Mouse (Mus musculus) liver, embryonic 13.5 days (tissue): ENCODE measurements around the gene Olfr1099. TPM values are rescaled to one million over a fixed set of nuclear protein-coding genes. Genes with fewer than 3 reads are reported as not detected.

Experiments used
- ATAC-seq: fragments of 200-750 bp; cut with Nextera tagmentation; 2 replicates; pipeline ENCODE4 v1.8.0; 2017; ENCODE audit warnings: low read depth, mild to moderate bottlenecking, moderate number of reproducible peaks, moderate library complexity
- DNase-seq: peaks from one replicate; pipeline ENCODE4 v3.0.0; 2022
- H3K27ac ChIP-seq: fragments of 300-500 bp; sonication (generic); 2 replicates; pipeline ENCODE4 v1.5.1; 2015; ENCODE audit warnings: moderate library complexity, mild to moderate bottlenecking, inconsistent platforms
- H3K27me3 ChIP-seq: fragments of 300-500 bp; sonication (generic); 2 replicates; pipeline ENCODE4 v1.6.1; 2015; ENCODE audit warnings: mild to moderate bottlenecking, inconsistent platforms
- H3K36me3 ChIP-seq: fragments of 300-500 bp; sonication (generic); 2 replicates; pipeline ENCODE4 v1.6.1; 2015; ENCODE audit warnings: mild to moderate bottlenecking, inconsistent platforms
- H3K4me1 ChIP-seq: fragments of 300-500 bp; sonication (generic); replicated peaks from 2 replicates; pipeline ENCODE4 v1.6.1; 2015; ENCODE audit warnings: inconsistent platforms
- H3K4me2 ChIP-seq: fragments of 300-500 bp; sonication (generic); 2 replicates; pipeline ENCODE4 v1.6.1; 2015; ENCODE audit warnings: inconsistent platforms, mild to moderate bottlenecking, moderate library complexity
- H3K4me3 ChIP-seq: fragments of 300-500 bp; sonication (generic); replicated peaks from 2 replicates; pipeline ENCODE4 v1.5.1; 2015; ENCODE audit warnings: mild to moderate bottlenecking, inconsistent platforms
- H3K9ac ChIP-seq: fragments of 300-500 bp; sonication (generic); 2 replicates; pipeline ENCODE4 v1.6.1; 2015; ENCODE audit warnings: mild to moderate bottlenecking, inconsistent platforms
- H3K9me3 ChIP-seq: fragments of 300-500 bp; sonication (generic); replicated peaks from 2 replicates; pipeline ENCODE4 v1.6.1; 2016; ENCODE audit warnings: inconsistent platforms
- WGBS: fragments of 180-500 bp; shearing (Covaris S2); methylation state at CpG from one replicate; pipeline ENCODE4 v1.1.7; 2015; ENCODE audit not compliant: insufficient replicate concordance; 5-methylcytosine and 5-hydroxymethylcytosine counted together
- polyA plus RNA-seq: library from polyadenylated mRNA; unstranded; fragments of >200 nt; fragmentation: Nextera tagmentation; extraction: Ambion mirVana; gene quantifications from 2 replicates; pipeline ENCODE4 v1.2.1, GENCODE M21; 2015

Gene Olfr1099
- polyA plus RNA-seq = not detected in 2 replicates

- Histone ChIP-seq H3K36me3 (no peaks in the 10 kb centered on the region), H3K4me2 (no peak within 1 kb of the TSS), H3K4me3 (no peak within 1 kb of the TSS), H3K4me1 (no peaks in the 10 kb centered on the region), H3K27ac (no peak within 1 kb of the TSS), H3K9ac (no peak within 1 kb of the TSS), H3K27me3 (no peaks in the 10 kb centered on the region), H3K9me3 (no peaks in the 10 kb centered on the region)
- WGBS = 64% methylated on average over 1 of the region's 1 CpGs
- ATAC-seq = no peak
- no peak for DNase-seq
Measured at GRCm38 (mm10) chr2:86960593-86960992, at the start of gene Olfr1099. TSS of gene Olfr1099 (minus strand) at chr2:86960693.

GRCm38 (mm10) chr2:86998098-86998497 lies 37.6 kb upstream of the Olfr1099 start, which contains the start of gene Olfr1102:
TSS of gene Olfr1102 (plus strand) at chr2:86998398.
- no peaks in the 10 kb centered on the region for H3K27me3 ChIP-seq
- ATAC-seq (no peak), DNase-seq (no peak)
- H3K4me2 ChIP-seq = no peak within 1 kb of the TSS
- no peak within 1 kb of the TSS for H3K27ac ChIP-seq
- no peaks in the 10 kb centered on the region for H3K36me3 ChIP-seq
- H3K4me3 ChIP-seq = no peak within 1 kb of the TSS
- no peaks in the 10 kb centered on the region for H3K4me1 ChIP-seq
- H3K9ac ChIP-seq = no peak within 1 kb of the TSS
- no peaks in the 10 kb centered on the region for H3K9me3 ChIP-seq

- H3K4me2 ChIP-seq = no peak within 1 kb of the TSS
- no peak within 1 kb of the TSS for H3K27ac ChIP-seq
- no peaks in the 10 kb centered on the region for H3K9me3 ChIP-seq
- no peaks in the 10 kb centered on the region for H3K27me3 ChIP-seq
- DNase-seq (no peak), ATAC-seq (no peak)
- no peaks in the 10 kb centered on the region for H3K4me1 ChIP-seq
- WGBS = 50% methylated on average over 3 of the region's 3 CpGs
- no peak within 1 kb of the TSS for H3K4me3 ChIP-seq
- H3K36me3 ChIP-seq = no peaks in the 10 kb centered on the region
- no peak within 1 kb of the TSS for H3K9ac ChIP-seq
Measured at GRCm38 (mm10) chr2:86991121-86991520, 30.6 kb upstream of the Olfr1099 start, which contains the start of gene Olfr1101. TSS of gene Olfr1101 (minus strand) at chr2:86991221.

GRCm38 (mm10) chr2:86979854-86980253 lies 19.4 kb upstream of the Olfr1099 start, which contains the start of gene Olfr1100:
TSS of gene Olfr1100 (minus strand) at chr2:86979954.
- Histone ChIP-seq H3K36me3 (no peaks in the 10 kb centered on the region), H3K4me2 (no peak within 1 kb of the TSS), H3K9ac (no peak within 1 kb of the TSS), H3K4me3 (no peak within 1 kb of the TSS), H3K27ac (no peak within 1 kb of the TSS), H3K9me3 (no peaks in the 10 kb centered on the region), H3K4me1 (no peaks in the 10 kb centered on the region), H3K27me3 (no peaks in the 10 kb centered on the region)
- no peak for ATAC-seq
- no peak for DNase-seq
- 54% methylated on average over 3 of the region's 3 CpGs for WGBS

GRCm38 (mm10) chr2:86926557-86926956 lies 33.9 kb downstream of the Olfr1099 start:
- no peaks in the 10 kb centered on the region for H3K9me3 ChIP-seq
- H3K9ac ChIP-seq = no peak overlapping the region
- H3K4me3 ChIP-seq = no peak overlapping the region
- ATAC-seq (no peak), DNase-seq (no peak)
- H3K27me3 ChIP-seq = no peaks in the 10 kb centered on the region
- H3K4me1 ChIP-seq = no peaks in the 10 kb centered on the region
- no peaks in the 10 kb centered on the region for H3K36me3 ChIP-seq
- H3K27ac ChIP-seq = no peak overlapping the region
- H3K4me2 ChIP-seq = no peak overlapping the region

GRCm38 (mm10) chr2:86924445-86924844 lies 36.0 kb downstream of the Olfr1099 start, which contains the start of gene Olfr1098:
TSS of gene Olfr1098 (minus strand) at chr2:86924545.
- ATAC-seq (no peak), DNase-seq (no peak)
- H3K9me3 ChIP-seq = no peaks in the 10 kb centered on the region
- no peak within 1 kb of the TSS for H3K27ac ChIP-seq
- H3K36me3 ChIP-seq = no peaks in the 10 kb centered on the region
- H3K4me3 ChIP-seq = no peak within 1 kb of the TSS
- no peak within 1 kb of the TSS for H3K4me2 ChIP-seq
- H3K27me3 ChIP-seq = no peaks in the 10 kb centered on the region
- no peaks in the 10 kb centered on the region for H3K4me1 ChIP-seq
- H3K9ac ChIP-seq = no peak within 1 kb of the TSS
- WGBS = 65% methylated on average over 1 of the region's 1 CpGs

GRCm38 (mm10) chr2:86905647-86906046 lies 54.8 kb downstream of the Olfr1099 start:
- Histone ChIP-seq H3K27ac (no peak overlapping the region), H3K36me3 (no peaks in the 10 kb centered on the region), H3K27me3 (no peaks in the 10 kb centered on the region), H3K9me3 (no peaks in the 10 kb centered on the region), H3K4me2 (no peak overlapping the region), H3K9ac (no peak overlapping the region), H3K4me1 (no peaks in the 10 kb centered on the region), H3K4me3 (no peak overlapping the region)
- no peak for DNase-seq
- 64% methylated on average over 2 of the region's 2 CpGs for WGBS
- ATAC-seq = no peak

Other genes starting within 250 kb of the Olfr1099 start
- gene Olfr1089, start 227.0 kb downstream of the Olfr1099 start, polyA plus RNA-seq = not detected in 2 replicates
- gene Olfr1090, start 201.7 kb downstream of the Olfr1099 start, polyA plus RNA-seq = not detected in 2 replicates
- gene Olfr1093, start 178.2 kb downstream of the Olfr1099 start, polyA plus RNA-seq = not detected in 2 replicates
- gene Olfr141, start 150.7 kb downstream of the Olfr1099 start, polyA plus RNA-seq = not detected in 2 replicates
- not detected in 2 replicates for gene Olfr1094, start 136.0 kb downstream of the Olfr1099 start, polyA plus RNA-seq
- not detected in 2 replicates for gene Olfr1095, start 109.0 kb downstream of the Olfr1099 start, polyA plus RNA-seq
- gene Gm13723, start 85.9 kb downstream of the Olfr1099 start, polyA plus RNA-seq = not detected in 2 replicates
- gene Olfr1097, start 68.5 kb downstream of the Olfr1099 start, polyA plus RNA-seq = not detected in 2 replicates
- gene Olfr1098, start 36.1 kb downstream of the Olfr1099 start, polyA plus RNA-seq = not detected in 2 replicates
- not detected in 2 replicates for gene Olfr1100, start 19.3 kb upstream of the Olfr1099 start, polyA plus RNA-seq
- gene Olfr1101, start 30.5 kb upstream of the Olfr1099 start, polyA plus RNA-seq = not detected in 2 replicates
- gene Olfr1102, start 37.7 kb upstream of the Olfr1099 start, polyA plus RNA-seq = not detected in 2 replicates
- gene Olfr1104, start 66.4 kb upstream of the Olfr1099 start, polyA plus RNA-seq = not detected in 2 replicates
- gene Olfr1105, start 75.8 kb upstream of the Olfr1099 start, polyA plus RNA-seq = not detected in 2 replicates
- gene Olfr1106, start 91.6 kb upstream of the Olfr1099 start, polyA plus RNA-seq = not detected in 2 replicates
- gene Olfr1107, start 115.1 kb upstream of the Olfr1099 start, polyA plus RNA-seq = not detected in 2 replicates
- not detected in 2 replicates for gene Olfr1109, start 135.3 kb upstream of the Olfr1099 start, polyA plus RNA-seq
- not detected in 2 replicates for gene Olfr259, start 153.9 kb upstream of the Olfr1099 start, polyA plus RNA-seq
- gene Olfr1110, start 179.6 kb upstream of the Olfr1099 start, polyA plus RNA-seq = not detected in 2 replicates
- not detected in 2 replicates for gene Olfr1111, start 191.9 kb upstream of the Olfr1099 start, polyA plus RNA-seq
- gene Olfr1112, start 227.1 kb upstream of the Olfr1099 start, polyA plus RNA-seq = not detected in 2 replicates
- gene Olfr1113, start 248.3 kb upstream of the Olfr1099 start, polyA plus RNA-seq = not detected in 2 replicates